Mouse (Mus musculus): Measurements from ENCODE around the gene Gfod1. TPM values are rescaled to one million over a fixed set of nuclear protein-coding genes. Genes with fewer than 3 reads are reported as not detected.

The Gfod1 gene
- polyA plus RNA-seq, 1 experiment from 2014 or later = 0.23 TPM

DNA sequence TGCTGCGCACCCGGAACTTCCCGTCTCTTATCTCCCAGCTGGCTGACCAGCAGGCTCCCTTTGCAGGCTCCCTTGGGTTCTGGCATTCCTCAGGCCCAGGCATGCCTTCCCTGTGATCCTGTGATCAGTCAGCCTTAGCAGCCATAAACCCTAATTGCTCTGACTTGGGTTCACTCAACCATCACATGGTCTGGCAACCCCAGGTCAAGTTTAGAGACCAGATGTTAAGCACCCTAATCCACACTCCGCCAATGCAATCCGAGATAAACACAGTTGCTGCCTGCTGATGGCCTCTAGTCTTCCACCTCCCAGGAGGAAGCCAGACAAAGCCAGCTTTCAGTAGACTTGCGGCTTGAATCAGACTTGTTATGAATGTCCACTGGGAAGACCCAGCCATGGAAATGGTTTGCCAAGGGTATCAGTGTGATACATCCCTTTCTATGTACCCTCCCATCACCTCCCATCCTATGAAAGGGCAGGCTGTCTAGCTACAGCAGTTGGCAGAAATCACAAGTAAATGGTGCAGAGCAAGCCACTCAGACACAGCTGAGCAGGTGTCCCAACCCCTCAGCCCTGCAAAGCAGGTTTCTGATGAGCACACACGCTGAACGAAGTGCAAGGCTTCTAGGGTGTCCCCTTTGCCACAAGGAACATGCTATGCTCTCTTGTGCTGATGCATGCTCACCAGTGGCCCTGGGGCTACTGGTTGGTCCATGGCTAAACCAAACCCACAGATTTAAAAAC, 157.3 kb downstream of the Gfod1 start:
- H3K27me3 ChIP-seq (ENCODE audit: low read depth, poor library complexity, severe bottlenecking) = no peaks in the 10 kb centered on the region
- peaks cover 19% of the 10 kb centered on the region for H3K4me1 ChIP-seq
- no peaks in the 10 kb centered on the region for H3K9me3 ChIP-seq (replicated peaks)
- no peak for DNase-seq (ENCODE audit: low spot score)
- H3K36me3 ChIP-seq = peaks cover 10% of the 10 kb centered on the region
- 44% methylated on average over 8 of the region's 8 CpGs for WGBS
- H3K4me3 ChIP-seq = no peak overlapping the region
- no peak overlapping the region for H3K27ac ChIP-seq

Other genes starting within 250 kb of the Gfod1 start
- gene Tbc1d7, start 132.7 kb downstream of the Gfod1 start, polyA plus RNA-seq (2016; fragmentation: Nextera tagmentation; extraction: Ambion mirVana) = 63.5 and 67.6 TPM in 2 replicates
- 31.9 and 41.0 TPM in 2 replicates for gene Sirt5, start 61.3 kb upstream of the Gfod1 start, polyA plus RNA-seq (2016; fragmentation: Nextera tagmentation; extraction: Ambion mirVana)
- gene Nol7, start 94.2 kb upstream of the Gfod1 start, polyA plus RNA-seq (2016; fragmentation: Nextera tagmentation; extraction: Ambion mirVana) = 115 and 130 TPM in 2 replicates
- 10.0 and 10.1 TPM in 2 replicates for gene Ranbp9, start 177.1 kb upstream of the Gfod1 start, polyA plus RNA-seq (2016; fragmentation: Nextera tagmentation; extraction: Ambion mirVana)